Mouse (Mus musculus) midbrain, embryonic 16.5 days (tissue): ENCODE results near the gene Kdm2a. TPM values are rescaled to one million over a fixed set of nuclear protein-coding genes. Genes with fewer than 3 reads are reported as not detected.

Experiments
- ATAC-seq: fragments of 200-750 bp; cut with Nextera tagmentation; 2 replicates; pipeline ENCODE4 v1.8.0; 2017; ENCODE audit warnings: moderate TSS enrichment
- H3K27ac ChIP-seq: fragments of 300-500 bp; sonication (generic); 2 replicates; pipeline ENCODE4 v1.5.1; 2014; ENCODE audit warnings: mild to moderate bottlenecking, low read length, mixed read lengths
- H3K27me3 ChIP-seq: fragments of 300-500 bp; sonication (generic); 2 replicates; pipeline ENCODE4 v1.6.1; 2014; ENCODE audit warnings: low read depth, low read length, mixed read lengths; ENCODE audit not compliant: control insufficient read depth, insufficient read depth
- H3K36me3 ChIP-seq: fragments of 300-500 bp; sonication (generic); 2 replicates; pipeline ENCODE4 v1.6.1; 2014; ENCODE audit warnings: mild to moderate bottlenecking, low read length, moderate library complexity, mixed read lengths; ENCODE audit not compliant: control insufficient read depth, insufficient read depth
- H3K4me1 ChIP-seq: fragments of 300-500 bp; sonication (generic); 2 replicates; pipeline ENCODE4 v1.6.1; 2014; ENCODE audit warnings: mild to moderate bottlenecking, low read length, mixed read lengths; ENCODE audit not compliant: control insufficient read depth, insufficient read depth
- H3K4me2 ChIP-seq: fragments of 300-500 bp; sonication (generic); 2 replicates; pipeline ENCODE4 v1.6.1; 2014; ENCODE audit warnings: mild to moderate bottlenecking, low read length, mixed read lengths
- H3K4me3 ChIP-seq: fragments of 300-500 bp; sonication (generic); 2 replicates; pipeline ENCODE4 v1.5.1; 2014; ENCODE audit warnings: low read depth, mild to moderate bottlenecking, low read length, moderate library complexity, mixed read lengths
- H3K9ac ChIP-seq: fragments of 300-500 bp; sonication (generic); 2 replicates; pipeline ENCODE4 v1.6.1; 2014; ENCODE audit warnings: low read depth, low read length, mixed read lengths
- H3K9me3 ChIP-seq: fragments of 300-500 bp; sonication (generic); replicated peaks from 2 replicates; pipeline ENCODE4 v1.6.1; 2014; ENCODE audit warnings: mild to moderate bottlenecking, low read length, mixed read lengths; ENCODE audit not compliant: control insufficient read depth, poor library complexity, severe bottlenecking
- WGBS: fragments of 180-500 bp; shearing (Covaris S2); extraction: QIAGEN DNeasy Blood & Tissue Kit; methylation state at CpG from one replicate; pipeline ENCODE4 v1.1.7; 2014; 5-methylcytosine and 5-hydroxymethylcytosine counted together
- polyA plus RNA-seq: library from polyadenylated mRNA; unstranded; fragments of >200 nt; fragmentation: Nextera tagmentation; extraction: Ambion mirVana; gene quantifications from 2 replicates; pipeline ENCODE4 v1.2.1, GENCODE M21; 2015

The Kdm2a gene
- polyA plus RNA-seq, 1 experiment from 2014 or later, result 32.1 TPM

- Histone ChIP-seq H3K4me1 (peaks cover 7% of the 10 kb centered on the region), H3K4me2 (peak overlapping the region; percentile 74), H3K36me3 (no peaks in the 10 kb centered on the region), H3K27ac (no peak overlapping the region), H3K9ac (peak overlapping the region; percentile 64), H3K9me3 (no peaks in the 10 kb centered on the region), H3K27me3 (peaks cover 16% of the 10 kb centered on the region), H3K4me3 (peak overlapping the region; percentile 44)
- 9% methylated on average over 8 of the region's 8 CpGs for WGBS
- no peak for ATAC-seq
Observed at GRCm38 (mm10) chr19:4438791-4439160, 40.7 kb upstream of the Kdm2a start.

GRCm38 (mm10) chr19:4437886-4438285, 39.8 kb upstream of the Kdm2a start:
- Histone ChIP-seq H3K9me3 (no peaks in the 10 kb centered on the region), H3K4me2 (no peak overlapping the region), H3K4me1 (peaks cover 7% of the 10 kb centered on the region), H3K27me3 (peaks cover 16% of the 10 kb centered on the region), H3K36me3 (no peaks in the 10 kb centered on the region), H3K27ac (no peak overlapping the region), H3K4me3 (no peak overlapping the region), H3K9ac (no peak overlapping the region)
- no peak for ATAC-seq
- 73% methylated on average over 6 of the region's 6 CpGs for WGBS

DNA sequence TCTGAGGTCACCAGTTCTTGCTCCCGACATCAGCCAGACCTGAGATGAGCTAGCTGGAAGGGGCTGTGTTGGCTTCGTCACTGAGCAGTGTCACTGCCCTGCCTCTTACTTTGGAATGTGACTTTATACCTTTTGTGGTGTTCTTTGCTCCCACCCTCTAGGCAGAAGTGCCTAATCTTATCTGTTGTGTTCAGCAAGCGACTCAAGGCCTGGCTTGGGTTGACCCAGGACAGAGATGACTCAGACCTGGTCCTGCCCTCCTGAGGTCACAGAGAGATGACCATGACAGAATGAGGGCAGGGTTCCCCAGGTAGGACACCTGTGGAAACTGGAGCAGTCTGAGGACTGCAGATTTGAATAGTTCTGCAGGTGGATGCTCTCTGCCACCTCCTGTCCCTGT, 38.2 kb upstream of the Kdm2a start:
- Histone ChIP-seq H3K9ac (no peak overlapping the region), H3K4me2 (no peak overlapping the region), H3K4me3 (no peak overlapping the region), H3K4me1 (peaks cover 7% of the 10 kb centered on the region), H3K27ac (no peak overlapping the region), H3K27me3 (peaks cover 16% of the 10 kb centered on the region), H3K36me3 (no peaks in the 10 kb centered on the region), H3K9me3 (no peaks in the 10 kb centered on the region)
- 91% methylated on average over 3 of the region's 3 CpGs for whole genome bisulfite sequencing
- ATAC-seq, result no peak

- Histone ChIP-seq H3K4me3 (no peak overlapping the region), H3K9me3 (no peaks in the 10 kb centered on the region), H3K27me3 (peaks cover 13% of the 10 kb centered on the region), H3K9ac (no peak overlapping the region), H3K4me1 (peaks cover 7% of the 10 kb centered on the region), H3K36me3 (no peaks in the 10 kb centered on the region), H3K27ac (no peak overlapping the region), H3K4me2 (no peak overlapping the region)
- 100% methylated on average over 1 of the region's 1 CpGs for WGBS
- ATAC-seq, result no peak
Observed at GRCm38 (mm10) chr19:4434999-4435398, 36.9 kb upstream of the Kdm2a start.

DNA sequence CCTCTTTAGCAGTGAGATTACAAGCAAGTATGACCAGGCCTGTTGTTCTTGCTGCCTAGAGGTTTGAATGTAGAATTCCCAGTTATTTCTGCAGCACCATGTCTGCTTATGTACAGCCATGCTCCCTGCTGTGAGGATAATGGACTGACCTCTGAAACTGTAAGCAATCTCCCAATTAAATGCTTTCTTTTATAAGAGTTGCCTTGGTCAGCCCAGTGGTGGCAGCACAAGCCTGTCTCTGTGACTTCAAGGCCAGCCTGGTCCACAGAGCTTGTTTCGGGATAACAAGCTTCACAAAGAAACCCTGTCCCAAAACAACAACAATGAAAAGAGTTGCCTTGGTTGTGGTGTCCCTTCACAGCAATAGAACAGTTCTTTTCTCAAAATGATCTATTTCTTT, 35.7 kb upstream of the Kdm2a start:
- Histone ChIP-seq H3K4me3 (no peak overlapping the region), H3K27me3 (peaks cover 7% of the 10 kb centered on the region), H3K36me3 (no peaks in the 10 kb centered on the region), H3K9me3 (no peaks in the 10 kb centered on the region), H3K4me1 (no peaks in the 10 kb centered on the region), H3K9ac (no peak overlapping the region), H3K27ac (no peak overlapping the region), H3K4me2 (no peak overlapping the region)
- WGBS, result 79% methylated on average over 1 of the region's 1 CpGs
- no peak for ATAC-seq

DNA sequence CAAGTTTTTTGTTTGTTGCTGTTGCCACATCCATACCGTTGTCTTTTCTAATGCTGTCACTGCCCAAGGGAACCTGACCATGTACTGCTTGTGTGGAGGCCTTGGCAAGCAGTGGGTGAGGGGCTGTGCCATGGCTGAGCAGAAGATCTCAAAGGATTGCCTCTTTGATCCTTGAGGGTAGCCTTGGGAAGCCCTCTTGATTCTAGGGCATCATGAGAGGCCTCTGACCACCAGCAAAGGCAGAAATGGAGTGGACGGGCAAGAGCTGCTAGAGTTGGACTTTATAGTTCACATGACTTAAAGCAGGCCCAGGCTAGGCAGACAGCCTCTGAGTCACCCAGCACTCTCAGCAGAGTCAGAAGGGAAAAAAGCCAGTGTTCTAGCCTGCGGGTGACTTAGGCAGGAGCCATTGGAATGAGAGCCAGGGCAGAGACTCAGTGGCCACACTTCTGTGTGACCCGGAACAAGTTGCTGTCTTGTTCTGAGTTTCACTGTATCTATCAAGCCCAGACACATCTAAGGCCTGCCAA, 32.1 kb upstream of the Kdm2a start:
- WGBS, result 97% methylated on average over 4 of the region's 4 CpGs
- H3K4me1 ChIP-seq, result no peaks in the 10 kb centered on the region

DNA sequence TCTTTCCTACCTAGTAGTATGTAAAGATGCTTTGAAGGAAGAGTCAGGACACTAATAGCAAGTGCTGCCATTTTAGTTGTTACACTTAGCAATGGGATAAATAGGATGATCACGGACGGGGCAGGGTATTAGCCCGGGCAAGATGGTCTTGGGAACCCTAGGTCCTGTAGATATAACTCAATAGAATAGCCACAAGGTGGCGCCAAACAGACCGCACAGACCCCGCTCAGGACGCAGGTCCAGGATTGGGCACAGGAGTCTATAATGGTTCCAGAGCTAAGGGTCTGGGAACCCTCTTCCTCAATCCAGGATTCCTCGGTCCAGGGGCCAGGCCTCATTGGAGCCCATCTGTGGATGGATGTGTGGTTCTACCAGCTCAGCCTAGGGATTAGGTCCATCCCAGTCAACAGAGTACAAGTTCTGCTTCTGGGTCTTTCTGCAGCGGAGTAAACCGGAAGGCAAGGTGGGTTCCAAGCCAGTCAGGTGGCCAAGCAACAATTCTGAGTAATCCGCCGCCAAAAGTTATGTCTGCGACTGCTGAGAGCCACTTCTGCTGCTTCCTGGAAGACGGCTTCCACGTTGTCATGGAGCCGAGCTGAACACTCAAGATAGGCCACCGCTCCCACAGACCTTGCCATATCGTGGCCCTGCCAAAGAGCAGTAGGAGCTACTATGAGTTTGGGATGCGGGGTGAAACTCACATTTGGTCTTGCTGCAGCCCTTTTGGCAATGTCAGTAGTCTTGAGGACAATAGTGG, 27.7 kb upstream of the Kdm2a start:
- Histone ChIP-seq H3K9ac (no peak overlapping the region), H3K4me3 (no peak overlapping the region), H3K27ac (no peak overlapping the region), H3K27me3 (no peaks in the 10 kb centered on the region), H3K36me3 (no peaks in the 10 kb centered on the region), H3K4me2 (no peak overlapping the region), H3K9me3 (no peaks in the 10 kb centered on the region), H3K4me1 (no peaks in the 10 kb centered on the region)
- WGBS, result 75% methylated on average over 19 of the region's 19 CpGs
- ATAC-seq, result no peak

More for the DNA sequence above, 32.1 kb upstream of the Kdm2a start:
- H3K4me2 ChIP-seq, result no peak overlapping the region
- H3K27me3 ChIP-seq, result no peaks in the 10 kb centered on the region
- H3K36me3 ChIP-seq, result no peaks in the 10 kb centered on the region
- ATAC-seq, result no peak
- H3K4me3 ChIP-seq, result no peak overlapping the region
- no peak overlapping the region for H3K27ac ChIP-seq
- no peak overlapping the region for H3K9ac ChIP-seq
- H3K9me3 ChIP-seq, result no peaks in the 10 kb centered on the region

- no peak overlapping the region for H3K4me3 ChIP-seq
- WGBS, result 60% methylated on average over 3 of the region's 3 CpGs
Observed at GRCm38 (mm10) chr19:4423021-4423420, 24.9 kb upstream of the Kdm2a start.

DNA sequence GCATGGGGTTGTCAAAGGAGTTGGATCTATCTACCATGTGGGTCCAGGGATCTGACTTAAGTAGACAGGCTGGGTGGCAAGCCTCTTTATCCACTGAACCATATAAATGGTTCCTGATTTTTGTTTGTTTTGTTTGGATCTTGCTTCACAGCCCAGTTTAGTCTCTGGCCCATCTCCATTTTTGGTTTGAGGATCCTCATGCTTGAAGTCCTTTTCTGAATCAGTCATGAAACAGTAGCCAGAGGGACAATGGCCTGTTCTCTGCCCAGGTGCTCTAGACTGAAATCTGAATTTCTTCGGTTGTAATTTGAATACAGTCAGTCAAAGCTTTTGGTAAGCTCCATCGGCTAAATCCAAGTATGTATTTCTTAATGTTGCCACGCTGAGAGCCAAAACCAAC, 24.5 kb upstream of the Kdm2a start:
- Histone ChIP-seq H3K36me3 (no peaks in the 10 kb centered on the region), H3K4me2 (no peak overlapping the region), H3K4me3 (no peak overlapping the region), H3K9me3 (no peaks in the 10 kb centered on the region), H3K4me1 (no peaks in the 10 kb centered on the region), H3K27ac (no peak overlapping the region), H3K27me3 (no peaks in the 10 kb centered on the region), H3K9ac (no peak overlapping the region)
- 93% methylated on average over 3 of the region's 3 CpGs for WGBS
- ATAC-seq, result no peak

More at GRCm38 (mm10) chr19:4423021-4423420, 24.9 kb upstream of the Kdm2a start:
- ATAC-seq, result no peak
- no peaks in the 10 kb centered on the region for H3K9me3 ChIP-seq
- no peaks in the 10 kb centered on the region for H3K27me3 ChIP-seq
- H3K4me2 ChIP-seq, result no peak overlapping the region
- no peaks in the 10 kb centered on the region for H3K36me3 ChIP-seq
- H3K9ac ChIP-seq, result no peak overlapping the region
- H3K4me1 ChIP-seq, result no peaks in the 10 kb centered on the region
- H3K27ac ChIP-seq, result no peak overlapping the region
